Mouse (Mus musculus): ENCODE data around the gene 1110059E24Rik. TPM values are rescaled to one million over a fixed set of nuclear protein-coding genes. Genes with fewer than 3 reads are reported as not detected.

Gene 1110059E24Rik
- polyA plus RNA-seq, 2 experiments = 6.6 to 13.7 TPM

- TF ChIP-seq CTCF (IDR thresholded peaks at IDR 0.05; ENCODE audit: low read depth) (no peak), EP300 (IDR thresholded peaks at IDR 0.05; ENCODE audit: low read depth) (no peak)
- H3K4me2 ChIP-seq (ENCODE audit: low read depth) = no peak overlapping the region
- H3K9ac ChIP-seq (replicated peaks) = no peak overlapping the region
- no peaks in the 10 kb centered on the region for H3K4me1 ChIP-seq (replicated peaks; ENCODE audit: control insufficient read depth in 2 of 2, insufficient read depth in 2 of 2, low read length in 1 of 2)
- no peaks in the 10 kb centered on the region for H3K27me3 ChIP-seq (ENCODE audit: control insufficient read depth, insufficient read depth, low read length)
- H3K4me3 ChIP-seq (ENCODE audit: insufficient read depth in 1 of 2, low read depth in 2 of 2, low read length in 2 of 2) = no peak overlapping the region
- WGBS (ENCODE audit: insufficient replicate concordance) = 19% methylated on average over 6 of the region's 6 CpGs
- no peaks in the 10 kb centered on the region for H3K9me3 ChIP-seq (ENCODE audit: control insufficient read depth, low read length)
- DNase-seq (ENCODE audit: low read depth in 3 of 3, low spot score in 3 of 3) (no peak), ATAC-seq (ENCODE audit: insufficient read depth) (no peak)
- no peaks in the 10 kb centered on the region for H3K36me3 ChIP-seq (replicated peaks; ENCODE audit: control insufficient read depth, insufficient read depth, low read depth)
- H3K27ac ChIP-seq = no peak overlapping the region
Measured at GRCm38 (mm10) chr19:21581404-21581803, 71.4 kb downstream of the 1110059E24Rik start.

GRCm38 (mm10) chr19:21579896-21580295 is 72.9 kb downstream of the 1110059E24Rik start:
- no peaks in the 10 kb centered on the region for H3K4me1 ChIP-seq (replicated peaks; ENCODE audit: control insufficient read depth in 2 of 2, insufficient read depth in 2 of 2, low read length in 1 of 2)
- DNase-seq (ENCODE audit: low read depth in 3 of 3, low spot score in 3 of 3) (no peak), ATAC-seq (ENCODE audit: insufficient read depth) (no peak)
- no peaks in the 10 kb centered on the region for H3K36me3 ChIP-seq (replicated peaks; ENCODE audit: control insufficient read depth, insufficient read depth, low read depth)
- H3K4me3 ChIP-seq (ENCODE audit: insufficient read depth in 1 of 2, low read depth in 2 of 2, low read length in 2 of 2) = no peak overlapping the region
- no peaks in the 10 kb centered on the region for H3K9me3 ChIP-seq (ENCODE audit: control insufficient read depth, low read length)
- H3K27me3 ChIP-seq (ENCODE audit: control insufficient read depth, insufficient read depth, low read length) = no peaks in the 10 kb centered on the region
- H3K27ac ChIP-seq = no peak overlapping the region
- no peak overlapping the region for H3K4me2 ChIP-seq (ENCODE audit: low read depth)
- WGBS (ENCODE audit: insufficient replicate concordance) = 54% methylated on average over 3 of the region's 3 CpGs
- TF ChIP-seq EP300 (IDR thresholded peaks at IDR 0.05; ENCODE audit: low read depth) = no peak
- TF ChIP-seq CTCF (IDR thresholded peaks at IDR 0.05; ENCODE audit: low read depth) = no peak
- H3K9ac ChIP-seq (replicated peaks) = no peak overlapping the region

- no peaks in the 10 kb centered on the region for H3K4me1 ChIP-seq (replicated peaks; ENCODE audit: control insufficient read depth in 2 of 2, insufficient read depth in 2 of 2, low read length in 1 of 2)
- H3K4me3 ChIP-seq (ENCODE audit: insufficient read depth in 1 of 2, low read depth in 2 of 2, low read length in 2 of 2) = no peak overlapping the region
- WGBS (ENCODE audit: insufficient replicate concordance) = 63% methylated on average over 3 of the region's 3 CpGs
- no peaks in the 10 kb centered on the region for H3K36me3 ChIP-seq (replicated peaks; ENCODE audit: control insufficient read depth, insufficient read depth, low read depth)
- no peak overlapping the region for H3K4me2 ChIP-seq (ENCODE audit: low read depth)
- no peak overlapping the region for H3K9ac ChIP-seq (replicated peaks)
- DNase-seq (ENCODE audit: low read depth in 3 of 3, low spot score in 3 of 3) (no peak), ATAC-seq (ENCODE audit: insufficient read depth) (no peak)
- TF ChIP-seq EP300 (IDR thresholded peaks at IDR 0.05; ENCODE audit: low read depth) (no peak), CTCF (IDR thresholded peaks at IDR 0.05; ENCODE audit: low read depth) (no peak)
- no peaks in the 10 kb centered on the region for H3K9me3 ChIP-seq (ENCODE audit: control insufficient read depth, low read length)
- no peaks in the 10 kb centered on the region for H3K27me3 ChIP-seq (ENCODE audit: control insufficient read depth, insufficient read depth, low read length)
- H3K27ac ChIP-seq = no peak overlapping the region
Measured at GRCm38 (mm10) chr19:21577443-21577842, 75.3 kb downstream of the 1110059E24Rik start.

- DNase-seq (ENCODE audit: low read depth in 3 of 3, low spot score in 3 of 3) (no peak), ATAC-seq (ENCODE audit: insufficient read depth) (no peak)
- Histone ChIP-seq H3K27me3 (ENCODE audit: control insufficient read depth, insufficient read depth, low read length) (no peaks in the 10 kb centered on the region), H3K9ac (replicated peaks) (no peak overlapping the region), H3K4me1 (replicated peaks; ENCODE audit: control insufficient read depth in 2 of 2, insufficient read depth in 2 of 2, low read length in 1 of 2) (peaks cover 0 to 13% of the 10 kb centered on the region in 2 experiments; a peak in 2 of 4 replicates), H3K36me3 (replicated peaks; ENCODE audit: control insufficient read depth, insufficient read depth, low read depth) (no peaks in the 10 kb centered on the region), H3K4me2 (ENCODE audit: low read depth) (no peak overlapping the region), H3K9me3 (ENCODE audit: control insufficient read depth, low read length) (no peaks in the 10 kb centered on the region), H3K27ac (no peak overlapping the region), H3K4me3 (ENCODE audit: insufficient read depth in 1 of 2, low read depth in 2 of 2, low read length in 2 of 2) (no peak overlapping the region)
- WGBS (ENCODE audit: insufficient replicate concordance) = 71% methylated on average over 7 of the region's 7 CpGs
- TF ChIP-seq EP300 (IDR thresholded peaks at IDR 0.05; ENCODE audit: low read depth) (no peak), CTCF (IDR thresholded peaks at IDR 0.05; ENCODE audit: low read depth) (no peak)
Measured at GRCm38 (mm10) chr19:21571986-21572385, 80.8 kb downstream of the 1110059E24Rik start.

DNA sequence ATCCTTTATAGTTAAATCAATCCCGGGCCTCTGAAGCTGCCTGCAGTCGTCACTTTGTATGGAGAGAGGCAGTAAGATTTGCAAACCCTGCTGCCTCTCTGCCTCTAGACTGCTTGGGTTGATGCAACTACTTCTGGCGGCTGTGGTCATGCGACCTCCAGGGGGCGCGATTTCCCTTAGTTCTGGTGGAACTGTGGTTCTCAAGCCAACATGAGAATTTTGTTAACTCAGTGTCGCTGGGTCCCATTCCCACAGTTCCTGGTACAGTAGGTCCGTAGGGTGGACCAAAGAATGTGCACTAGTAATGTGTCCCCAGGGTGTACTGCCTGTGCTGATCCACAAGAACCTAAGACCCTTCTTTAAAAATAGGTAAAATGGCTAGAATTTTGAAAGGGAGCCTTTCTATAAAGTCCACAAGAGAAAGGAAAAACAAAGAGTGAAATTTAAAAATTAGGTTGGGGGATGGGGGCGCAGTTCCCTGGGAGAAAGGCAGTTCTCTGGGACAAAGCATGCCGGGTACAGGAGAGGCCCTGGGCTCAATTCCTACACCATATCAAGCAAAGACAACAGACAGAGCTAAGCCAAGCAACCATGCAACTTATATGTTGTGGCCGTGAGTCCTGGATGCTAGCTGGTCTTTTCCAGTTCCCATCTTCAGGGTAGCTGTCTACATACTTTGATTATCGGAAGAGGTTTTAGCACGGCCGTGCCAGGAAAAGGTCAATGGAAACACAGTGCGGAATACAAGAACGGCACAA is 81.4 kb downstream of the 1110059E24Rik start:
- Histone ChIP-seq H3K4me3 (ENCODE audit: insufficient read depth in 1 of 2, low read depth in 2 of 2, low read length in 2 of 2) (no peak overlapping the region), H3K4me1 (replicated peaks; ENCODE audit: control insufficient read depth in 2 of 2, insufficient read depth in 2 of 2, low read length in 1 of 2) (peaks cover 0 to 18% of the 10 kb centered on the region in 2 experiments; a peak in 2 of 4 replicates), H3K27ac (no peak overlapping the region), H3K27me3 (ENCODE audit: control insufficient read depth, insufficient read depth, low read length) (no peaks in the 10 kb centered on the region), H3K4me2 (ENCODE audit: low read depth) (no peak overlapping the region), H3K9ac (replicated peaks) (no peak overlapping the region), H3K36me3 (replicated peaks; ENCODE audit: control insufficient read depth, insufficient read depth, low read depth) (no peaks in the 10 kb centered on the region), H3K9me3 (ENCODE audit: control insufficient read depth, low read length) (no peaks in the 10 kb centered on the region)
- DNase-seq (ENCODE audit: low read depth in 3 of 3, low spot score in 3 of 3) (peak; percentile 33 to 54 (median 38)), ATAC-seq (ENCODE audit: insufficient read depth) (no peak)
- 36% methylated on average over 16 of the region's 16 CpGs for WGBS (ENCODE audit: insufficient replicate concordance)
- TF ChIP-seq CTCF (IDR thresholded peaks at IDR 0.05; ENCODE audit: low read depth) (peak; percentile 91), EP300 (IDR thresholded peaks at IDR 0.05; ENCODE audit: low read depth) (no peak)

All from liver, embryonic 14.5 days (tissue).